Mouse (Mus musculus): ENCODE results near the gene Dpy19l1. TPM values are rescaled to one million over a fixed set of nuclear protein-coding genes. Genes with fewer than 3 reads are reported as not detected.
A peak's percentile ranks its signal among the peaks of the same experiment; 100 is the strongest.

Gene Dpy19l1
- 23.5 and 26.0 TPM in 2 replicates for polyA plus RNA-seq (2014; fragmentation: Nextera tagmentation; extraction: Ambion mirVana)

DNA sequence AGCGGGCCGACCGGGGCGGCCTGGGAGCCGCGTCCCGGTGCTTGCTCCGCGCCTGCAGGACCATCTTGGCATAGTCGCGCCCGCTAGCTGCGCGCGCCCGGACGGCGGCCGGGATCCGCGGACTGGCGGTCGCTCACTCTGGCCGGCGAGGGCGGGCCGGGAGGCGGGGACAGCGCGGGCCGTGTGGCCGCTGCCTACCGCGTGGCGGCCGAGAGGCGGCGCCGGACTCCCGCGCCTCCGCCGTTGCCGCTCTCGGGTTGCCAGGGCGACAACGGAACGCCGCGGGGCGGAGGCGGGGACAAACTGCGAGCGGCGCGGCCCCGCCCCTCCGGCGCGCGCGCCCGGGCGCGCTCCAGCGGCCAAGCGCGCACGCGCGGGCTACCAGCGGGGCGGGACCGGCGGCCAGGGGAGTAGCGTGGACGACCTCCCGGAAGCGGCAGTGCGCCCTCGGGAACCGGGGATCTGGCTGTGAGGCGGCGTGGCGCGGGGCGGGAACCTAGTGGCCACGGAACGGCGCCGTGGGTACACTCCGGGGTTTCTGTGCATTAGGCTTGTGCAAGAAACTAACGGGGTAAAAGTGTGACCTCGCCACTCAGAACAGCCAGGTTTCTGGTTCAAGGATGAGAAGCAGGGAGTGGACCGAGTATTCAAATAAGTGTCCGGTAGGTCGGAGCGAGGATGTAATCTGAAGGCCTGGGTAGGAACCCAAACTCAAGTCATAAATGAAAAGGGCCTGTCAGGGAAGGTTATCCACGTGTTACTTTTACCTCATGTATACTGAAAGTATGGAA, at the start of gene Dpy19l1:
Dpy19l1 (minus strand) TSS at position 74 of the 791 bp plus-strand sequence.
- peak within 1 kb of the TSS; percentile 77 for H3K4me2 ChIP-seq
- peak within 1 kb of the TSS; percentile 87 for H3K27ac ChIP-seq (ENCODE audit: low read depth, low read length)
- no peaks in the 10 kb centered on the region for H3K9me3 ChIP-seq (ENCODE audit: control insufficient read depth, low read length)
- ATAC-seq (replicated peaks; ENCODE audit: low FRiP score): peak; percentile 95
- no peaks in the 10 kb centered on the region for H3K27me3 ChIP-seq (replicated peaks; ENCODE audit: control insufficient read depth, insufficient read depth, low read length)
- peaks cover 2% of the 10 kb centered on the region; the same call in 1 of the 2 replicates for H3K36me3 ChIP-seq (ENCODE audit: control insufficient read depth, insufficient read depth, low read length)
- peak; percentile 90 for DNase-seq (ENCODE audit: low spot score)
- peak within 1 kb of the TSS; percentile 88 for H3K4me3 ChIP-seq (ENCODE audit: low read depth, low read length)
- H3K4me1 ChIP-seq (replicated peaks; ENCODE audit: control insufficient read depth, insufficient read depth, low read length): peaks cover 26% of the 10 kb centered on the region
- H3K9ac ChIP-seq (ENCODE audit: low read depth, low read length): peak within 1 kb of the TSS; percentile 96
- under 1% methylated on average over 86 of the region's 99 CpGs for WGBS

GRCm38 (mm10) chr9:24538159-24538558, 35.2 kb upstream of the Dpy19l1 start:
- H3K36me3 ChIP-seq (ENCODE audit: control insufficient read depth, insufficient read depth, low read length): no peaks in the 10 kb centered on the region
- no peak overlapping the region for H3K27ac ChIP-seq (ENCODE audit: low read depth, low read length)
- no peaks in the 10 kb centered on the region for H3K9me3 ChIP-seq (ENCODE audit: control insufficient read depth, low read length)
- DNase-seq (ENCODE audit: low spot score): no peak
- H3K27me3 ChIP-seq (replicated peaks; ENCODE audit: control insufficient read depth, insufficient read depth, low read length): no peaks in the 10 kb centered on the region
- H3K4me1 ChIP-seq (replicated peaks; ENCODE audit: control insufficient read depth, insufficient read depth, low read length): no peaks in the 10 kb centered on the region
- no peak for ATAC-seq (replicated peaks; ENCODE audit: low FRiP score)
- H3K4me2 ChIP-seq: no peak overlapping the region
- no peak overlapping the region for H3K9ac ChIP-seq (ENCODE audit: low read depth, low read length)
- H3K4me3 ChIP-seq (ENCODE audit: low read depth, low read length): no peak overlapping the region
- WGBS: 32% methylated on average over 2 of the region's 2 CpGs

GRCm38 (mm10) chr9:24516575-24517139, 13.7 kb upstream of the Dpy19l1 start:
- Histone ChIP-seq H3K4me2 (no peak overlapping the region), H3K9ac (ENCODE audit: low read depth, low read length) (no peak overlapping the region), H3K9me3 (ENCODE audit: control insufficient read depth, low read length) (no peaks in the 10 kb centered on the region), H3K27ac (ENCODE audit: low read depth, low read length) (no peak overlapping the region), H3K27me3 (replicated peaks; ENCODE audit: control insufficient read depth, insufficient read depth, low read length) (no peaks in the 10 kb centered on the region), H3K36me3 (ENCODE audit: control insufficient read depth, insufficient read depth, low read length) (no peaks in the 10 kb centered on the region), H3K4me3 (ENCODE audit: low read depth, low read length) (no peak overlapping the region), H3K4me1 (replicated peaks; ENCODE audit: control insufficient read depth, insufficient read depth, low read length) (no peaks in the 10 kb centered on the region)
- 56% methylated on average over 10 of the region's 10 CpGs for WGBS
- ATAC-seq (replicated peaks; ENCODE audit: low FRiP score) (peak; percentile 54; the same call in 1 of the 2 replicates), DNase-seq (ENCODE audit: low spot score) (no peak)

DNA sequence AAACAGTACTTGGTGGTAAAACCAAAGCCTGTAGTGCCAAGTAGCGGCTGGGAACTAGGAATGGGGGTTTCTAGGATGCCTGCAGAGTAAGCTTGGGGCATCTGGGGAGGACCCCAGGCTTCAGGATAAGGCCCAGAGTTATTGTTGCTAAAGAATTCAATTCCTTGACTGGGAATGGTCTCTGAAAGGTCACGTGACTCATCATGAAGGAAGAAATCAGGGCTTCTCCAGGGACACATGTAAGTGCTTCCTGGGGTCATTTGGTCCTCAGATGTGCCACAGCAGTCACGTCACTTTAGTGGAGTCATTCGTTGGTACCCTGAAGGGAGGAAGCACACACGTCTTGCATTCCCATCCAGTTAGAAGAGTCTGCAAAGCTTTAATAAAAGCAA, 11.1 kb upstream of the Dpy19l1 start:
- H3K36me3 ChIP-seq (ENCODE audit: control insufficient read depth, insufficient read depth, low read length): no peaks in the 10 kb centered on the region
- no peak overlapping the region for H3K4me3 ChIP-seq (ENCODE audit: low read depth, low read length)
- no peak overlapping the region for H3K4me2 ChIP-seq
- no peaks in the 10 kb centered on the region for H3K9me3 ChIP-seq (ENCODE audit: control insufficient read depth, low read length)
- H3K27ac ChIP-seq (ENCODE audit: low read depth, low read length): no peak overlapping the region
- H3K4me1 ChIP-seq (replicated peaks; ENCODE audit: control insufficient read depth, insufficient read depth, low read length): no peaks in the 10 kb centered on the region
- H3K27me3 ChIP-seq (replicated peaks; ENCODE audit: control insufficient read depth, insufficient read depth, low read length): no peaks in the 10 kb centered on the region
- no peak overlapping the region for H3K9ac ChIP-seq (ENCODE audit: low read depth, low read length)
- no peak for ATAC-seq (replicated peaks; ENCODE audit: low FRiP score)
- no peak for DNase-seq (ENCODE audit: low spot score)
- WGBS: 71% methylated on average over 5 of the region's 5 CpGs

GRCm38 (mm10) chr9:24513290-24514077, 10.5 kb upstream of the Dpy19l1 start:
- H3K27ac ChIP-seq (ENCODE audit: low read depth, low read length): no peak overlapping the region
- H3K4me2 ChIP-seq: no peak overlapping the region
- no peak overlapping the region for H3K4me3 ChIP-seq (ENCODE audit: low read depth, low read length)
- no peaks in the 10 kb centered on the region for H3K27me3 ChIP-seq (replicated peaks; ENCODE audit: control insufficient read depth, insufficient read depth, low read length)
- ATAC-seq (replicated peaks; ENCODE audit: low FRiP score) (no peak), DNase-seq (ENCODE audit: low spot score) (no peak)
- H3K9ac ChIP-seq (ENCODE audit: low read depth, low read length): no peak overlapping the region
- no peaks in the 10 kb centered on the region for H3K9me3 ChIP-seq (ENCODE audit: control insufficient read depth, low read length)
- WGBS: 78% methylated on average over 9 of the region's 9 CpGs
- no peaks in the 10 kb centered on the region for H3K36me3 ChIP-seq (ENCODE audit: control insufficient read depth, insufficient read depth, low read length)
- no peaks in the 10 kb centered on the region for H3K4me1 ChIP-seq (replicated peaks; ENCODE audit: control insufficient read depth, insufficient read depth, low read length)

GRCm38 (mm10) chr9:24512121-24512539, 9.2 kb upstream of the Dpy19l1 start:
- Histone ChIP-seq H3K9ac (ENCODE audit: low read depth, low read length) (no peak overlapping the region), H3K9me3 (ENCODE audit: control insufficient read depth, low read length) (no peaks in the 10 kb centered on the region), H3K4me1 (replicated peaks; ENCODE audit: control insufficient read depth, insufficient read depth, low read length) (no peaks in the 10 kb centered on the region), H3K27ac (ENCODE audit: low read depth, low read length) (no peak overlapping the region), H3K4me2 (no peak overlapping the region), H3K36me3 (ENCODE audit: control insufficient read depth, insufficient read depth, low read length) (no peaks in the 10 kb centered on the region), H3K4me3 (ENCODE audit: low read depth, low read length) (no peak overlapping the region), H3K27me3 (replicated peaks; ENCODE audit: control insufficient read depth, insufficient read depth, low read length) (no peaks in the 10 kb centered on the region)
- ATAC-seq (replicated peaks; ENCODE audit: low FRiP score) (0 out of 2 replicates have a peak, but pooled peaks have one; percentile 2), DNase-seq (ENCODE audit: low spot score) (no peak)
- WGBS: 87% methylated on average over 5 of the region's 5 CpGs

- no peak overlapping the region for H3K9ac ChIP-seq (ENCODE audit: low read depth, low read length)
- no peak overlapping the region for H3K4me2 ChIP-seq
- DNase-seq (ENCODE audit: low spot score) (no peak), ATAC-seq (replicated peaks; ENCODE audit: low FRiP score) (0 out of 2 replicates have a peak, but pooled peaks have one; percentile 12)
- no peaks in the 10 kb centered on the region for H3K9me3 ChIP-seq (ENCODE audit: control insufficient read depth, low read length)
- no peaks in the 10 kb centered on the region for H3K4me1 ChIP-seq (replicated peaks; ENCODE audit: control insufficient read depth, insufficient read depth, low read length)
- no peaks in the 10 kb centered on the region for H3K27me3 ChIP-seq (replicated peaks; ENCODE audit: control insufficient read depth, insufficient read depth, low read length)
- 81% methylated on average over 4 of the region's 4 CpGs for WGBS
- H3K27ac ChIP-seq (ENCODE audit: low read depth, low read length): no peak overlapping the region
- H3K4me3 ChIP-seq (ENCODE audit: low read depth, low read length): no peak overlapping the region
- H3K36me3 ChIP-seq (ENCODE audit: control insufficient read depth, insufficient read depth, low read length): no peaks in the 10 kb centered on the region
Observed at GRCm38 (mm10) chr9:24511371-24512120, 8.6 kb upstream of the Dpy19l1 start.

GRCm38 (mm10) chr9:24508880-24509279, 5.9 kb upstream of the Dpy19l1 start:
- Histone ChIP-seq H3K4me2 (no peak overlapping the region), H3K27ac (ENCODE audit: low read depth, low read length) (no peak overlapping the region), H3K27me3 (replicated peaks; ENCODE audit: control insufficient read depth, insufficient read depth, low read length) (no peaks in the 10 kb centered on the region), H3K4me3 (ENCODE audit: low read depth, low read length) (no peak overlapping the region), H3K9ac (ENCODE audit: low read depth, low read length) (no peak overlapping the region), H3K4me1 (replicated peaks; ENCODE audit: control insufficient read depth, insufficient read depth, low read length) (peaks cover 3% of the 10 kb centered on the region; the same call in 1 of the 2 replicates), H3K36me3 (ENCODE audit: control insufficient read depth, insufficient read depth, low read length) (no peaks in the 10 kb centered on the region), H3K9me3 (ENCODE audit: control insufficient read depth, low read length) (no peaks in the 10 kb centered on the region)
- no peak for ATAC-seq (replicated peaks; ENCODE audit: low FRiP score)
- WGBS: 84% methylated on average over 4 of the region's 4 CpGs
- no peak for DNase-seq (ENCODE audit: low spot score)

Measured in liver, embryonic 11.5 days (tissue).